Mouse (Mus musculus) lung, postnatal 25 days (tissue): ENCODE results near the gene Atp6v0a2.

Experiments used
- DNase-seq: peaks from one replicate; pipeline ENCODE4 v3.0.0; 2022; ENCODE audit warnings: low spot score

Atp6v0a2 gene

GRCm38 (mm10) chr5:124637300-124637699, 8.9 kb downstream of the Atp6v0a2 start:
- DNase-seq: no peak

DNA sequence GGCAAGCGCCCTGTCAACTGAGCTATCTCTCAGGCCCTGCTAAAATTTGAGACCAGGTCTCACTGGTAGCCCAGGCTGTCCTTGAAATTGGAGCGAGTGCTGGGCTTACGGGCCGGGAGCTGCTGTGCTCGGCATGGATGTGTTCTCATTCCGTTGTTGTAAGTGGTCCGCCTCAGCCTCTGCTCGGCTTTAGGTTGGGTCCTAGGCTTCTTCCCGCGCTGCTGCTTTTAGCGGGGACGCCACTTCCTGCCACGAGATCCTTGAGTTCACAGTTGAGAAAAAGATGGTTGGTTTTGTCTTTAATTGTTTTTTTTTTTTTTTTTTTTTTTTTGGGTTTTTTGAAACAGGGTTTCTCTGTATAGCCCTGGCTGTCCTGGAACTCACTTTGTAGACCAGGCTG, 9.5 kb downstream of the Atp6v0a2 start:
- no peak for DNase-seq

DNA sequence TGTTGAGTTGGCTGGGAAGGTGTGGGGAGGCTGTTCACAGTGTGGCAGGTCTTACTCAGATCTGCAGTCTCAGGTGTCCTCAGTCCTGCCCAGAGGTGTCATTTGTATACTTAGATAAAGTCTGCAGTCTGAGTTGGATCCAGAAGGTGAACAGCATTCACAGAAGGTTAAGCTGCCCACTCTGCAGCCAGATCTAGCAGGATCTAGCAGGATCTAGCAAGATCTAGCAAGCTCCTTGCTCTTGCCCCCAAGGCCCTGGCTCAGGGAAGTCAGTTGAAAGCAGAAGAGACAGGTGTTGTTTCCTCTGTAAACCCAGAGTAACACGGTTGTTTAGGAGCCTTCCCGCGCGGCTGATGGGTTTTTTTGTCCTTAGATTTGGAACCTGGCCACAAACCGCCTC, 85.4 kb downstream of the Atp6v0a2 start:
- DNase-seq: no peak

- DNase-seq: peak; percentile 12
Observed at GRCm38 (mm10) chr5:124715135-124715534, 86.8 kb downstream of the Atp6v0a2 start.

- DNase-seq: no peak
Observed at GRCm38 (mm10) chr5:124717969-124718368, 89.6 kb downstream of the Atp6v0a2 start.

- DNase-seq: no peak
Observed at GRCm38 (mm10) chr5:124718396-124718795, 90.0 kb downstream of the Atp6v0a2 start.

GRCm38 (mm10) chr5:124723125-124723524, 94.7 kb downstream of the Atp6v0a2 start:
- no peak for DNase-seq

DNA sequence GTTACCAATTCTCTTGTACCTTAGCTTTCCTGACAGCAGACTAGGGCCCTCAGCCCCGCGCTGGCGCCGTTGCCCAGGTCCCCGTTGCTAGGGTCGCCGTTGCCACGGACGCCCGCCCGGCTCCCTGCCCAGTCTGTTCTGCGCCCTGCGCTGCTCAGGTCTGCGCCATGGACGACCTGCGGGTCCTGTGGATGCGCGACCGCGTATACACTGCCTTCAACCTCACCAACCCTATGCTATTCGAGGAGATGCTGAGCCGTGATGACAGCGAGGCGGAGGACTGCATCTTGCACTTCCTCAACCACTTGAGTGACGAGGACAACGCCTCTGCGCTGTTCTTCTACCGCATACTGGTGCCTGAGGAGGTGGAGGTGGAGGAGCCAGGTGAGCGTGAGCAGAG, 96.6 kb downstream of the Atp6v0a2 start, which contains the start of gene Dnah10:
Dnah10 (plus strand) TSS at position 89 of the 400 bp plus-strand sequence.
- no peak for DNase-seq

DNA sequence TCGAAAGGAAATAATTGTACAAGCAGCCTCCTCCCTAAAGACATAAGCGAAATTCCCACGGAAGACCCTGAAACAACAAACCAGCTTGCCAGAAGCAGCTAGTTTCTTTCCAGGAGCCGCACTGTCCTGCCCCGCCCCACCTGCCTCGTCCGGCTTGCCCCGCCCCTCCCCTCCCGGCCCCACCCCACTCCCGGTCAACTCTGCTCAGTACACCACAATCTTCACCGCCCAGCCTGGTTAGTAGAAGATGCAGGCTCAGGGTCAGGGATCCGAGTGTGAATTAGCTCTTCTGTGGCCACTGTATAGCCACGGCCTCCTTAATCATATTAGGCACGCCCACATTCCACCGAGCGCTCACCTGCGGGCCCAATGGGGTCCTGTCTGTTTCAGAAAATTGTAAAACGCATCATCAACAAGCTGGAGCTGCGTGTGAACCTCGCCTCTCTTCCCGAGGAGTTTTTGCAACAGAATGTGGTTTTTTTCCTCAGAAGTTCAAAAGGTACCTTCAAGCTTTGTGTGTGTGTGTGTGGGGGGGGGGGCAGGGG, 101.4 kb downstream of the Atp6v0a2 start:
- no peak for DNase-seq

- no peak for DNase-seq
Observed at GRCm38 (mm10) chr5:124733961-124734360, 105.6 kb downstream of the Atp6v0a2 start.

GRCm38 (mm10) chr5:124741898-124742599, 113.7 kb downstream of the Atp6v0a2 start:
- no peak for DNase-seq

DNA sequence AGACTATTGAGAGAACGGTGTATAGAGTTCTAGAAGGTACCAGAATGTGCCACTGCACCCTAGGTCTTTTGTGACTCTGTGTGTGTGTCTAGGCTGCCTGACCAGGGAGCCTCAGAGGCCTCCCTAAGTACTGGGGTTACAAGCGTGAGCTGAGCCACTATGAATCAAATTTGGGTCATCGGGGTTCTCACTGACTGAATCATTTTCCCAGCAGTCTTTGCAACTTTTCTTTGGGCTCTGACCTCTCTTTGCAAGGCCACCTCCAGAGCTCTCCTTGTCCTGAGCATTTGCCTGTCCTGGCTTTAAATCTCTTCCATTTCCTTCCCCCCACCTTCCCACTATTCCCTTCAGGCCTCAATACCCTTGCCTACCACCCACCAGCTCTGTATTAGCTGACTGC, 115.5 kb downstream of the Atp6v0a2 start:
- DNase-seq: no peak

DNA sequence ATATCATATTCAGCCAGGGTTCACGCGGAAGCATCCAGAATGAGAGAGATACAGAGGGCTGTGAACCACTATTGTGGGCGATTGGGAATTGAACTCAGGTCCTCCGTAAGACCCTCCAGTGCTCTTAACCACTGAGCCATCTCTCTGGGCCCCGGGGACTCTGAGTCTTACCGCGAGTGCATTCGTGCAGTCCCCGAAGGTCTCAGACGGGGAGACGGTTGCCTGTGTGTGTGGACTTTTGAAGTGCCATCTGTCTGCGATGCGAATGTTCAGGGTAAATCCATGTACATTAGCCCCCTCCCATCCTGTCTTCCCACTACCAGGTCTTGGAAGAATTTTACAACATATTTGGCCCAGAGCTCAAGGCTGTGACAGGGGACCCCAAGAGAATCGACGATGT, 117.8 kb downstream of the Atp6v0a2 start:
- DNase-seq: no peak

DNA sequence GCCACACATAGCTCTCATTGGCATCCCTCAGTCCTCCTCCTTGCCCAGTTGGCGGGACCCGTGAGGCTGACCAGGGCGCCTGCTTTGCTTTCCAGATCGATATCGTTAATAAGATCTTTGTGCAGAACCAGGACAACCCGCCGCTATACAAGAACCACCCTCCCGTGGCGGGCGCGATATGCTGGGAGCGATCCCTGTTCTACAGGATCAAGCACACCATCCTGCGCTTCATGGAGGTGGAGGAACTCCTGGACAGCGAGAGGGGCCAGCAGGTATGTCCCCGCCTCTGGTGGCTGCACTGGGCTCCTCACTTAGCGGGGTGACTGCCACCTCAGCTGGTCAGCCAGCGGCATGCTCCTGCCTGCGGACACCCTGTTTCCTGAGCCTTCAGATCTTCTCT, 119.9 kb downstream of the Atp6v0a2 start:
- no peak for DNase-seq

DNA sequence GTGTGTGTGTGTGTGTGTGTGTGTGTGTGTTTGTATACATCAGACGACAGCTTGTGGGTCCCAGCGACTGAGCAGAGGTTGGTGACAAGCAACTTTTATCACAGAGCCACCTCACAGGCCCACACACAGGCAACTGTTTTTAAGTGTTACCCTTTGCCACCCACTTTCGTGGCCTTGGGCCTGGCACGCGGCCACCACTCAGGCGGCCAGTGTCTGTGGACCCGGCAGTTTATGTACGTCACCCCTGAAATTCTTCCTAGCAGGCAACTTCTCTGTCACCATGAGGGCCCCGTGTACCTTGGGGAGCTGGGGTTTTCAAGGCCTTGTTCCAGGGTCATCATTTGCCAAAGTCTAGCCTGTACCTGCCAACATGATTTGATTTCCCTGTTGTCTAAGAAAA, 123.3 kb downstream of the Atp6v0a2 start:
- no peak for DNase-seq

DNA sequence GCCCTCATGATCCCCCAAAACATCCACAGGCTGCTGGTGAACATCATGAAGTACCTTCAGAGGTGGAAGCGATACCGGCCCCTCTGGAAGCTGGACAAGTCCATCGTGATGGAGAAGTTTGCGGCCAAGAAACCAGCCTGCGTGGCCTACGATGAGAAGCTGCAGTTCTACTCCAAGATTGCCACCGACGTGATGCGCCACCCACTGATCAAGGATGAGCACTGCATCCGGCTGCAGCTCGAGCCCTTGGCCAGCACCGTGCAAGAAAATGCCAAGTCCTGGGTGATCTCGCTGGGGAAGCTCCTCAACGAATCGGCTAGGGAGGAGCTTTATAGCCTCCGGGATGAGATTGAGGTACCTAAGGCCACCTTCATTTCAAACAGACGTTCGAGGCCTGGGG, 132.6 kb downstream of the Atp6v0a2 start:
- DNase-seq: no peak

GRCm38 (mm10) chr5:124761787-124762186, 133.4 kb downstream of the Atp6v0a2 start:
- DNase-seq: no peak
